Mouse (Mus musculus) ES-Bruce4 (cell line): ENCODE measurements around the gene Insyn1. TPM values are rescaled to one million over a fixed set of nuclear protein-coding genes. Genes with fewer than 3 reads are reported as not detected.

Experiments
- H3K27ac ChIP-seq: 2 replicates; pipeline ENCODE4 v1.5.1; 2012; ENCODE audit warnings: low read length, inconsistent platforms; ENCODE audit not compliant: insufficient read depth
- H3K27me3 ChIP-seq: 2 replicates; pipeline ENCODE4 v1.6.1; 2012; ENCODE audit warnings: mild to moderate bottlenecking, low read length, inconsistent platforms; ENCODE audit not compliant: control insufficient read depth, poor library complexity, insufficient read depth, severe bottlenecking
- H3K36me3 ChIP-seq: 2 replicates; pipeline ENCODE4 v1.6.1; 2012; ENCODE audit warnings: inconsistent platforms, mild to moderate bottlenecking, low read length, moderate library complexity; ENCODE audit not compliant: control insufficient read depth, poor library complexity, insufficient read depth, severe bottlenecking
- H3K4me1 ChIP-seq: one replicate; pipeline ENCODE4 v1.8.1; 2011; ENCODE audit warnings: low read length; ENCODE audit not compliant: control insufficient read depth, insufficient read depth
- H3K4me3 ChIP-seq: 2 replicates; pipeline ENCODE4 v1.5.1; 2011; ENCODE audit warnings: low read depth, mild to moderate bottlenecking, low read length
- H3K9ac ChIP-seq: 2 replicates; pipeline ENCODE4 v1.6.1; 2012; ENCODE audit warnings: low read depth, mild to moderate bottlenecking, inconsistent platforms; ENCODE audit not compliant: poor library complexity, severe bottlenecking
- H3K9me3 ChIP-seq: replicated peaks from 2 replicates; pipeline ENCODE4 v1.6.1; 2012; ENCODE audit warnings: mild to moderate bottlenecking, low read length, inconsistent platforms; ENCODE audit not compliant: control insufficient read depth, poor library complexity, insufficient read depth, severe bottlenecking
- CTCF ChIP-seq: IDR thresholded peaks from one replicate; pipeline ENCODE4 v1.8.1; 2011; ENCODE audit warnings: low read depth, low read length
- EP300 ChIP-seq: IDR thresholded peaks from 2 replicates; pipeline ENCODE4 v1.6.1; 2011; ENCODE audit warnings: low read depth, low read length; ENCODE audit not compliant: insufficient read depth
- POLR2A ChIP-seq: IDR thresholded peaks from one replicate; pipeline ENCODE4 v1.8.1; 2011; ENCODE audit warnings: low read length; ENCODE audit not compliant: insufficient read depth
- polyA plus RNA-seq: library from polyadenylated mRNA; stranded (reverse); fragments of >200 nt; gene quantifications from 2 replicates; pipeline ENCODE4 v1.2.4, GENCODE M21; 2011; ENCODE audit warnings: low read depth; ENCODE audit not compliant: missing spikeins, insufficient read depth, insufficient read length

Insyn1 gene
- polyA plus RNA-seq, 1 experiment = 2.2 TPM

DNA sequence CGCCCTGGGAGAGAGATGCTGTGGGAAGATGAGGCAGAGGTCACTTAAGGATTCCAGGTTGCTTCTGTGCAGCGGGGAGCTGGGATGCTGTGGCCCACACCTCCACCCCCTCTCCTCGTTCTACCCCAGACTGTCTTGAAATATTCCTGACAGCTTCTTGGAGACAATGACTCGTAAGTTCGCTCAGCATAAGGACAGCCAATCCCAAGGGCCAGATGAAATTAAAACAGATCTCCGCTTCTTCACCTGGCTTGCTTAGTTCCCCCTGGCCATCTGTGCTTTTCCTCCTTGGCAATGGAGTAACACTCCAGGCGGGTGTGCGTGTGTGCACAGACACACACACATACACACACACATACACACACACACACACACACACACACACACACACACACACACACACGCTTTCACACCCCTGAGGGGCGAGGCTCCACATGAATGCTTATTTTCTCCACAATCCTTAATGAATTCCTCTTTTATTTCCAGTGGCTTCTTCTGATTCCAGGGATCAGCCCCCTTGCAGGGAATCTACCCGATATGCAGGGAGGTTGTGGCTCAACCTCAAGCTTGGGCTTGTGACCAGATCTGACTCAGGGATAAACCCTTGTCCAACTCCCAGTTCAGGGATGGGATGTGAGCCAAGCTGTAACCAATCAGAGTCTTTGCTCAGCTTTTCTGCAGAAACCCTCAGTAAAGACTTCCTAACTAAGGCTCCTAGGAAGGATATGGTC lies 58.4 kb downstream of the Insyn1 start:
- no peak overlapping the region for H3K9ac ChIP-seq
- TF ChIP-seq POLR2A (no peak), CTCF (no peak), EP300 (no peak)
- no peaks in the 10 kb centered on the region for H3K27me3 ChIP-seq
- no peak overlapping the region for H3K4me3 ChIP-seq
- no peaks in the 10 kb centered on the region for H3K9me3 ChIP-seq
- H3K36me3 ChIP-seq = no peaks in the 10 kb centered on the region
- no peak overlapping the region for H3K27ac ChIP-seq
- H3K4me1 ChIP-seq = peaks cover 11% of the 10 kb centered on the region

DNA sequence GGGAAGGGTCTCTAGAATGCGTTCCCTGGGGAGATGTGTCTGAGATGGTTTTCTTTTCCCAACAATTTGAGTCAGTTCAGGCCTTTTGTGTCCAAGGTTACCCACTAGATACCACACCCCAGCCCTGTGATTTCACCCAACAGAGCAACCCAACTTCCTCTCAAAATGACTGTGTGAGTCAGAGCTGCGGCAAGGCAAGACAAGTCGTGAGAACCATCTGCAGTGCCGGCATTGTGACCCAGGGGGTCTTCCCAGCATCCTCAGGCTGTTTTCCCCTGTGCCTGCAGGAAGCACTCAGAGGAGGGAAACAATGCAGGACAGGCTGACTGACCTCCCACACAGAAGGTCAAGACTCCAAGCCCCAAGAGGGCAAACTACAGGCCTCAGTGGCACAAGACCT lies 60.5 kb downstream of the Insyn1 start:
- Histone ChIP-seq H3K9me3 (no peaks in the 10 kb centered on the region), H3K4me1 (peaks cover 11% of the 10 kb centered on the region), H3K36me3 (no peaks in the 10 kb centered on the region), H3K27ac (peak overlapping the region; percentile 7), H3K9ac (no peak overlapping the region), H3K4me3 (no peak overlapping the region), H3K27me3 (no peaks in the 10 kb centered on the region)
- TF ChIP-seq EP300 = peak; percentile 88
- no peak for TF ChIP-seq CTCF
- TF ChIP-seq POLR2A = no peak

Other genes with a start within 250 kb of the Insyn1 start
- 198 and 200 TPM in 2 replicates for gene Pml, start 238.8 kb upstream of the Insyn1 start, polyA plus RNA-seq
- 24.6 and 26.5 TPM in 2 replicates for gene Stoml1, start 235.4 kb upstream of the Insyn1 start, polyA plus RNA-seq
- gene Loxl1, start 175.4 kb upstream of the Insyn1 start, polyA plus RNA-seq = 3.4 and 3.6 TPM in 2 replicates
- gene Tbc1d21, start 118.1 kb upstream of the Insyn1 start, polyA plus RNA-seq = not detected in 2 replicates
- gene Cd276, start 66.8 kb downstream of the Insyn1 start, polyA plus RNA-seq = 51.1 and 56.9 TPM in 2 replicates
- gene Nptn, start 93.6 kb downstream of the Insyn1 start, polyA plus RNA-seq = 91.4 and 93.4 TPM in 2 replicates